Mouse (Mus musculus) embryonic facial prominence, embryonic 14.5 days (tissue): Measurements from ENCODE around the gene Pex14. TPM values are rescaled to one million over a fixed set of nuclear protein-coding genes. Genes with fewer than 3 reads are reported as not detected.

Experiments
- ATAC-seq: fragments of 200-750 bp; cut with Nextera tagmentation; 2 replicates; pipeline ENCODE4 v1.8.0; 2017; ENCODE audit warnings: low read depth, moderate number of reproducible peaks, moderate TSS enrichment
- DNase-seq: peaks from one replicate; pipeline ENCODE4 v3.0.0-alpha.2; 2015; ENCODE audit warnings: low spot score
- H3K27ac ChIP-seq: fragments of 300-500 bp; sonication (generic); replicated peaks from 2 replicates; pipeline ENCODE4 v1.5.1; 2014; ENCODE audit warnings: low read depth, mild to moderate bottlenecking, low read length, moderate library complexity
- H3K27me3 ChIP-seq: fragments of 300-500 bp; sonication (generic); replicated peaks from 2 replicates; pipeline ENCODE4 v1.6.1; 2014; ENCODE audit warnings: low read length; ENCODE audit not compliant: control insufficient read depth, insufficient read depth
- H3K36me3 ChIP-seq: fragments of 300-500 bp; sonication (generic); 2 replicates; pipeline ENCODE4 v1.6.1; 2014; ENCODE audit warnings: low read length, mixed read lengths; ENCODE audit not compliant: control insufficient read depth, insufficient read depth
- H3K4me1 ChIP-seq: fragments of 300-500 bp; sonication (generic); 2 replicates; pipeline ENCODE4 v1.6.1; 2014; ENCODE audit warnings: antibody characterized with exemption, low read length; ENCODE audit not compliant: control insufficient read depth, insufficient read depth
- H3K4me2 ChIP-seq: fragments of 300-500 bp; sonication (generic); 2 replicates; pipeline ENCODE4 v1.6.1; 2014; ENCODE audit warnings: low read depth, mild to moderate bottlenecking, low read length, moderate library complexity, mixed read lengths
- H3K4me3 ChIP-seq: fragments of 300-500 bp; sonication (generic); 2 replicates; pipeline ENCODE4 v1.5.1; 2014; ENCODE audit warnings: low read depth, mild to moderate bottlenecking, low read length
- H3K9ac ChIP-seq: fragments of 300-500 bp; sonication (generic); 2 replicates; pipeline ENCODE4 v1.6.1; 2014; ENCODE audit warnings: low read depth, mild to moderate bottlenecking, low read length, moderate library complexity, mixed read lengths
- H3K9me3 ChIP-seq: fragments of 300-500 bp; sonication (generic); 2 replicates; pipeline ENCODE4 v1.6.1; 2016; ENCODE audit warnings: low read length; ENCODE audit not compliant: control insufficient read depth
- WGBS: fragments of 180-500 bp; shearing (Covaris S2); extraction: QIAGEN DNeasy Blood & Tissue Kit; methylation state at CpG from one replicate; pipeline ENCODE4 v1.1.7; 2014; 5-methylcytosine and 5-hydroxymethylcytosine counted together
- polyA plus RNA-seq: library from polyadenylated mRNA; unstranded; fragments of >200 nt; fragmentation: Nextera tagmentation; extraction: Ambion mirVana; gene quantifications from 2 replicates; pipeline ENCODE4 v1.2.1, GENCODE M21; 2014

Pex14 gene
- polyA plus RNA-seq, 1 experiment from 2014 or later = 38.1 TPM

- WGBS = 93% methylated on average over 11 of the region's 11 CpGs
These were observed 97.1 kb downstream of the Pex14 start for GRCm38 (mm10) chr4:149002441-149003093.

GRCm38 (mm10) chr4:149001515-149001914 lies 98.2 kb downstream of the Pex14 start:
- no peak for DNase-seq
- WGBS = 79% methylated on average over 5 of the region's 5 CpGs
- no peak for ATAC-seq

More at GRCm38 (mm10) chr4:149002441-149003093, 97.1 kb downstream of the Pex14 start:
- Histone ChIP-seq H3K9me3 (no peaks in the 10 kb centered on the region), H3K9ac (no peak overlapping the region), H3K27me3 (no peaks in the 10 kb centered on the region), H3K27ac (no peak overlapping the region), H3K4me3 (no peak overlapping the region), H3K36me3 (no peaks in the 10 kb centered on the region), H3K4me1 (no peaks in the 10 kb centered on the region), H3K4me2 (no peak overlapping the region)
- no peak for ATAC-seq
- DNase-seq = no peak

GRCm38 (mm10) chr4:149000746-149001145 lies 98.9 kb downstream of the Pex14 start:
- no peaks in the 10 kb centered on the region for H3K36me3 ChIP-seq
- ATAC-seq = no peak
- WGBS = 96% methylated on average over 6 of the region's 6 CpGs

More at GRCm38 (mm10) chr4:149001515-149001914, 98.2 kb downstream of the Pex14 start:
- Histone ChIP-seq H3K9me3 (no peaks in the 10 kb centered on the region), H3K4me3 (no peak overlapping the region), H3K27ac (no peak overlapping the region), H3K36me3 (no peaks in the 10 kb centered on the region), H3K4me2 (no peak overlapping the region), H3K9ac (no peak overlapping the region), H3K27me3 (no peaks in the 10 kb centered on the region), H3K4me1 (no peaks in the 10 kb centered on the region)

GRCm38 (mm10) chr4:148993948-148994347 lies 105.7 kb downstream of the Pex14 start:
- Histone ChIP-seq H3K27me3 (no peaks in the 10 kb centered on the region), H3K9ac (no peak overlapping the region), H3K4me3 (no peak overlapping the region), H3K36me3 (no peaks in the 10 kb centered on the region), H3K4me1 (no peaks in the 10 kb centered on the region), H3K27ac (no peak overlapping the region), H3K9me3 (no peaks in the 10 kb centered on the region), H3K4me2 (no peak overlapping the region)
- 61% methylated on average over 5 of the region's 5 CpGs for WGBS
- no peak for ATAC-seq
- DNase-seq = peak; percentile 34

More at GRCm38 (mm10) chr4:149000746-149001145, 98.9 kb downstream of the Pex14 start:
- no peak for DNase-seq
- Histone ChIP-seq H3K27ac (no peak overlapping the region), H3K9ac (no peak overlapping the region), H3K4me3 (no peak overlapping the region), H3K4me1 (no peaks in the 10 kb centered on the region), H3K9me3 (no peaks in the 10 kb centered on the region), H3K27me3 (no peaks in the 10 kb centered on the region), H3K4me2 (no peak overlapping the region)

GRCm38 (mm10) chr4:148990038-148990437 lies 109.6 kb downstream of the Pex14 start:
- Histone ChIP-seq H3K9me3 (no peaks in the 10 kb centered on the region), H3K4me2 (no peak overlapping the region), H3K27me3 (no peaks in the 10 kb centered on the region), H3K4me1 (peaks cover 27% of the 10 kb centered on the region), H3K27ac (no peak overlapping the region), H3K9ac (no peak overlapping the region), H3K4me3 (no peak overlapping the region), H3K36me3 (no peaks in the 10 kb centered on the region)
- 20% methylated on average over 2 of the region's 2 CpGs for WGBS
- no peak for DNase-seq
- no peak for ATAC-seq

- DNase-seq = peak; percentile 20
- Histone ChIP-seq H3K36me3 (peaks cover 8% of the 10 kb centered on the region; the same call in 1 of the 2 replicates), H3K4me2 (no peak overlapping the region), H3K9ac (no peak overlapping the region; the same call in 1 of the 2 replicates), H3K9me3 (no peaks in the 10 kb centered on the region), H3K4me3 (no peak overlapping the region), H3K27me3 (no peaks in the 10 kb centered on the region), H3K27ac (no peak overlapping the region), H3K4me1 (peaks cover 32% of the 10 kb centered on the region)
- 28% methylated on average over 24 of the region's 24 CpGs for WGBS
- 0 out of 2 replicates have a peak, but pooled peaks have one; percentile 14 for ATAC-seq
These were observed 113.9 kb downstream of the Pex14 start for GRCm38 (mm10) chr4:148985541-148986476.

GRCm38 (mm10) chr4:148984701-148985540 lies 114.8 kb downstream of the Pex14 start:
- H3K27ac ChIP-seq = no peak overlapping the region

GRCm38 (mm10) chr4:148982274-148982673 lies 117.4 kb downstream of the Pex14 start:
- H3K4me2 ChIP-seq = no peak overlapping the region
- no peak overlapping the region for H3K27ac ChIP-seq
- H3K4me1 ChIP-seq = peaks cover 40% of the 10 kb centered on the region
- DNase-seq (peak; percentile 85), ATAC-seq (peak; percentile 56; the same call in 1 of the 2 replicates)
- no peaks in the 10 kb centered on the region for H3K27me3 ChIP-seq
- no peak overlapping the region for H3K4me3 ChIP-seq
- no peak overlapping the region for H3K9ac ChIP-seq
- peaks cover 8% of the 10 kb centered on the region; the same call in 1 of the 2 replicates for H3K36me3 ChIP-seq
- H3K9me3 ChIP-seq = no peaks in the 10 kb centered on the region
- WGBS = 53% methylated on average over 6 of the region's 6 CpGs

More at GRCm38 (mm10) chr4:148984701-148985540, 114.8 kb downstream of the Pex14 start:
- Histone ChIP-seq H3K36me3 (peaks cover 8% of the 10 kb centered on the region; the same call in 1 of the 2 replicates), H3K4me3 (no peak overlapping the region), H3K9ac (no peak overlapping the region), H3K9me3 (no peaks in the 10 kb centered on the region), H3K4me2 (no peak overlapping the region), H3K4me1 (peaks cover 33% of the 10 kb centered on the region), H3K27me3 (no peaks in the 10 kb centered on the region)
- WGBS = 28% methylated on average over 19 of the region's 19 CpGs
- DNase-seq (peak; percentile 34), ATAC-seq (peak; percentile 13; the same call in 1 of the 2 replicates)
